Mouse (Mus musculus): ENCODE measurements around the gene Ddr2.

DNA sequence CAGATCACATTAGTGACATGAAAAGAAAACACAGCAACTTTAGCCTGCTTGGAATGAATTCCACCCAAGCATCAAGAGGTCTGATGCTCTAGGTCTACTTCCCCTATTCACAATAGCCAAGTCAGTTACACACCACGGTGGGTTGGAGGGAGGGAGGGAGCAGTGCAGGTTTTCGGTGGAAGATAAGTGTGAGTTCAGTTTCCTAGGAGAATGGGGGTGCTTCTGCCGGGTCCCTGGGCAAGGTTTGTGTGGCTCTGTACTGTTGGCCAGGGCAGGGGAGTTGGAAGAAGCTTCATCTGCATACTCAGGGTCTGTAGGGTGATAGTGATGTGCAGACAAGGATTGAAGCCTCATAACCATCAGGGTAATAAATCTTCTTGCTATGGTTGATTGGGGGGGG lies 164.6 kb downstream of the Ddr2 start:
- TF ChIP-seq POLR2A (IDR thresholded peaks at IDR 0.05; ENCODE audit: insufficient read depth, low read depth, low read length) (no peak), CTCF (IDR thresholded peaks at IDR 0.05; ENCODE audit: insufficient read depth, low read depth, low read length) (no peak)
